Mouse (Mus musculus) lung, postnatal 0 days (tissue): ENCODE measurements around the gene Scnn1b.

Source experiments
- CTCF ChIP-seq: IDR thresholded peaks from 2 replicates; pipeline ENCODE4 v1.5.1; 2016; ENCODE audit warnings: antibody characterized with exemption, mild to moderate bottlenecking
- EP300 ChIP-seq: IDR thresholded peaks from 2 replicates; pipeline ENCODE4 v1.6.1; 2016; ENCODE audit warnings: antibody characterized with exemption, mild to moderate bottlenecking, control low read depth

GRCm38 (mm10) chr7:121912250-121912649 lies 47.4 kb downstream of the Scnn1b start:
- TF ChIP-seq CTCF (peak; percentile 21; the same call in 1 of the 2 replicates), EP300 (no peak)
